Mouse (Mus musculus) liver, adult 2 months (tissue): Measurements from ENCODE around the gene Nt5e. TPM values are rescaled to one million over a fixed set of nuclear protein-coding genes. Genes with fewer than 3 reads are reported as not detected.

Experiments used
- DNase-seq: peaks from one replicate; pipeline ENCODE4 v3.0.0-alpha.2; 2011; ENCODE audit warnings: low read depth, low spot score; ENCODE audit errors: extremely low read depth
- H3K27ac ChIP-seq: fragments of 200-500 bp; replicated peaks from 2 replicates; pipeline ENCODE4 v1.5.1; 2012; ENCODE audit warnings: low read depth, mild to moderate bottlenecking, control low read depth, inconsistent platforms, low read length; ENCODE audit not compliant: insufficient read depth
- H3K27me3 ChIP-seq: fragments of 200-500 bp; 2 replicates; pipeline ENCODE4 v1.6.1; 2012; ENCODE audit warnings: mild to moderate bottlenecking, moderate library complexity, low read length, inconsistent platforms; ENCODE audit not compliant: control insufficient read depth, insufficient read depth
- H3K36me3 ChIP-seq: fragments of 200-500 bp; 2 replicates; pipeline ENCODE4 v1.6.1; 2012; ENCODE audit warnings: low read length, inconsistent platforms; ENCODE audit not compliant: control insufficient read depth, insufficient read depth
- H3K4me1 ChIP-seq: fragments of 200-500 bp; 2 replicates; pipeline ENCODE4 v1.6.1; 2011; ENCODE audit warnings: low read length; ENCODE audit not compliant: control insufficient read depth, insufficient read depth
- H3K4me3 ChIP-seq: fragments of 200-500 bp; 2 replicates; pipeline ENCODE4 v1.5.1; 2011; ENCODE audit warnings: low read depth, mild to moderate bottlenecking, control low read depth, low read length, moderate library complexity; ENCODE audit not compliant: insufficient read depth
- H3K79me2 ChIP-seq: fragments of 200-500 bp; 2 replicates; pipeline ENCODE4 v1.6.1; 2012; ENCODE audit warnings: inconsistent platforms, mild to moderate bottlenecking, low read length, moderate library complexity; ENCODE audit not compliant: control insufficient read depth, insufficient read depth
- H3K9ac ChIP-seq: fragments of 200-500 bp; 2 replicates; pipeline ENCODE4 v1.6.1; 2012; ENCODE audit warnings: low read depth, mild to moderate bottlenecking, control low read depth, inconsistent platforms, low read length
- CTCF ChIP-seq: fragments of 200-500 bp; IDR thresholded peaks from 2 replicates; pipeline ENCODE4 v1.5.1; 2011; ENCODE audit warnings: low read depth, low read length, control low read depth
- POLR2A ChIP-seq: fragments of 200-500 bp; IDR thresholded peaks from 2 replicates; pipeline ENCODE4 v1.6.1; 2011; ENCODE audit warnings: low read length, control low read depth; ENCODE audit not compliant: insufficient read depth; ENCODE audit errors: extremely low read depth
- WGBS: fragments of 180-500 bp; shearing (Covaris S2); methylation state at CpG from one replicate; pipeline ENCODE4 v1.1.7; 2018; 5-methylcytosine and 5-hydroxymethylcytosine counted together
- polyA plus RNA-seq: library from polyadenylated mRNA; depleted of rRNA; stranded (reverse); fragments of >200 nt; gene quantifications from 2 replicates; pipeline ENCODE4 v1.2.3, GENCODE M21; 2012; rRNA removed
- total RNA-seq: library from RNA; depleted of rRNA; stranded (reverse); fragments of >200 nt; gene quantifications from 2 replicates; pipeline ENCODE4 v1.2.3, GENCODE M21; 2014; rRNA removed

The Nt5e gene
- total and polyA plus RNA-seq, 2 experiments: 24.1 to 41.8 TPM

GRCm38 (mm10) chr9:88394852-88395251 is 67.9 kb downstream of the Nt5e start:
- Histone ChIP-seq H3K36me3 (peaks cover 42% of the 10 kb centered on the region), H3K4me1 (no peaks in the 10 kb centered on the region), H3K9ac (no peak overlapping the region), H3K27me3 (no peaks in the 10 kb centered on the region), H3K4me3 (no peak overlapping the region), H3K27ac (no peak overlapping the region), H3K79me2 (peaks cover 3% of the 10 kb centered on the region; the same call in 1 of the 2 replicates)
- WGBS: 90% methylated on average over 8 of the region's 8 CpGs
- DNase-seq: no peak
- TF ChIP-seq CTCF: no peak
- TF ChIP-seq POLR2A: no peak

- TF ChIP-seq CTCF (peak; percentile 16; the same call in 1 of the 2 replicates), POLR2A (no peak)
- 82% methylated on average over 1 of the region's 1 CpGs for WGBS
- peaks cover 52% of the 10 kb centered on the region for H3K36me3 ChIP-seq
- H3K9ac ChIP-seq: no peak overlapping the region
- no peak for DNase-seq
- no peak overlapping the region for H3K27ac ChIP-seq
- H3K4me1 ChIP-seq: no peaks in the 10 kb centered on the region
- H3K79me2 ChIP-seq: peaks cover 3% of the 10 kb centered on the region; the same call in 1 of the 2 replicates
- H3K4me3 ChIP-seq: no peak overlapping the region
- no peaks in the 10 kb centered on the region for H3K27me3 ChIP-seq
Observed at GRCm38 (mm10) chr9:88398461-88398860, 71.5 kb downstream of the Nt5e start.

GRCm38 (mm10) chr9:88404088-88404487 is 77.1 kb downstream of the Nt5e start:
- peaks cover 37% of the 10 kb centered on the region for H3K36me3 ChIP-seq
- 78% methylated on average over 10 of the region's 10 CpGs for WGBS
- no peak overlapping the region for H3K27ac ChIP-seq
- TF ChIP-seq CTCF: no peak
- no peak for TF ChIP-seq POLR2A
- H3K27me3 ChIP-seq: no peaks in the 10 kb centered on the region
- no peaks in the 10 kb centered on the region for H3K79me2 ChIP-seq
- no peak overlapping the region for H3K9ac ChIP-seq
- H3K4me3 ChIP-seq: no peak overlapping the region
- H3K4me1 ChIP-seq: no peaks in the 10 kb centered on the region
- peak; percentile 31 for DNase-seq

GRCm38 (mm10) chr9:88404515-88404914 is 77.5 kb downstream of the Nt5e start:
- no peaks in the 10 kb centered on the region for H3K79me2 ChIP-seq
- no peaks in the 10 kb centered on the region for H3K27me3 ChIP-seq
- H3K4me1 ChIP-seq: no peaks in the 10 kb centered on the region
- H3K9ac ChIP-seq: no peak overlapping the region
- no peak overlapping the region for H3K4me3 ChIP-seq
- TF ChIP-seq CTCF (no peak), POLR2A (no peak)
- peaks cover 40% of the 10 kb centered on the region for H3K36me3 ChIP-seq
- H3K27ac ChIP-seq: no peak overlapping the region
- no peak for DNase-seq
- WGBS: 78% methylated on average over 6 of the region's 6 CpGs

GRCm38 (mm10) chr9:88409978-88410377 is 83.0 kb downstream of the Nt5e start:
- H3K27me3 ChIP-seq: no peaks in the 10 kb centered on the region
- no peak overlapping the region for H3K9ac ChIP-seq
- H3K27ac ChIP-seq: no peak overlapping the region
- peaks cover 20% of the 10 kb centered on the region for H3K36me3 ChIP-seq
- H3K4me1 ChIP-seq: no peaks in the 10 kb centered on the region
- WGBS: 92% methylated on average over 2 of the region's 2 CpGs
- no peak overlapping the region for H3K4me3 ChIP-seq
- TF ChIP-seq POLR2A (no peak), CTCF (no peak)
- DNase-seq: no peak
- no peaks in the 10 kb centered on the region for H3K79me2 ChIP-seq

- 68% methylated on average over 1 of the region's 1 CpGs for WGBS
- Histone ChIP-seq H3K4me3 (no peak overlapping the region), H3K27ac (no peak overlapping the region), H3K79me2 (no peaks in the 10 kb centered on the region), H3K9ac (no peak overlapping the region), H3K4me1 (no peaks in the 10 kb centered on the region), H3K27me3 (no peaks in the 10 kb centered on the region), H3K36me3 (peaks cover 22% of the 10 kb centered on the region)
- no peak for DNase-seq
- no peak for TF ChIP-seq CTCF
- no peak for TF ChIP-seq POLR2A
Observed at GRCm38 (mm10) chr9:88416752-88417151, 89.8 kb downstream of the Nt5e start.

Other genes starting within 250 kb of the Nt5e start
- 23.2 and 23.6 TPM in 2 replicates for gene Snx14, start 111.8 kb downstream of the Nt5e start, total RNA-seq
- gene Snx14, start 111.8 kb downstream of the Nt5e start, polyA plus RNA-seq: 9.0 and 9.1 TPM in 2 replicates
- gene Gm20537, start 129.4 kb downstream of the Nt5e start, total RNA-seq: 0.83 TPM in 1 of 2 replicates, not detected in the other
- 0.91 and 1.1 TPM in 2 replicates for gene Gm20537, start 129.4 kb downstream of the Nt5e start, polyA plus RNA-seq
- 21.0 and 21.3 TPM in 2 replicates for gene Syncrip, start 155.4 kb downstream of the Nt5e start, total RNA-seq
- gene Syncrip, start 155.4 kb downstream of the Nt5e start, polyA plus RNA-seq: 2.1 and 2.3 TPM in 2 replicates
- 7.7 and 9.0 TPM in 2 replicates for gene Zfp949, start 220.8 kb downstream of the Nt5e start, total RNA-seq
- gene Zfp949, start 220.8 kb downstream of the Nt5e start, polyA plus RNA-seq: 1.7 and 2.4 TPM in 2 replicates